Mouse (Mus musculus) erythroblast, embryonic 14.5 days (primary cell): ENCODE results near the gene Ltb. TPM values are rescaled to one million over a fixed set of nuclear protein-coding genes. Genes with fewer than 3 reads are reported as not detected.

Source experiments
- H3K27me3 ChIP-seq: 2 replicates; pipeline ENCODE4 v1.6.1; 2012; ENCODE audit warnings: inconsistent platforms; ENCODE audit not compliant: control insufficient read depth
- H3K36me3 ChIP-seq: 2 replicates; pipeline ENCODE4 v1.6.1; 2012; ENCODE audit warnings: mild to moderate bottlenecking, inconsistent platforms; ENCODE audit not compliant: control insufficient read depth
- H3K4me1 ChIP-seq: 2 replicates; pipeline ENCODE4 v1.6.1; 2012; ENCODE audit warnings: inconsistent platforms; ENCODE audit not compliant: control insufficient read depth
- H3K4me3 ChIP-seq: replicated peaks from 2 replicates; pipeline ENCODE3; 2012; ENCODE audit warnings: moderate library complexity, mild to moderate bottlenecking, inconsistent platforms
- H3K9me3 ChIP-seq: 2 replicates; pipeline ENCODE4 v1.6.1; 2012; ENCODE audit warnings: low read length, inconsistent platforms, mixed read lengths; ENCODE audit not compliant: control insufficient read depth
- GATA1 ChIP-seq: IDR thresholded peaks from 2 replicates; pipeline ENCODE4 v1.6.1; 2012; ENCODE audit warnings: low read length, inconsistent platforms, mixed read lengths
- TAL1 ChIP-seq: IDR thresholded peaks from 3 replicates; pipeline ENCODE4 v1.6.1; 2012; ENCODE audit warnings: low read length, inconsistent platforms, mixed read lengths
- polyA plus RNA-seq: library from polyadenylated mRNA; stranded (reverse); fragments of >175 nt; gene quantifications from 2 replicates; pipeline ENCODE4 v1.2.3, GENCODE M21; 2012

The Ltb gene
- 0.07 and 0.08 TPM in 2 replicates for polyA plus RNA-seq

- H3K4me3 ChIP-seq: no peak within 1 kb of the TSS
- H3K9me3 ChIP-seq: no peaks in the 10 kb centered on the region
- no peaks in the 10 kb centered on the region for H3K36me3 ChIP-seq
- no peak for TF ChIP-seq TAL1
- TF ChIP-seq GATA1: no peak
- peaks cover 43% of the 10 kb centered on the region for H3K27me3 ChIP-seq
- H3K4me1 ChIP-seq: peaks cover 14% of the 10 kb centered on the region
Measured at GRCm38 (mm10) chr17:35193881-35194843, at the start of gene Ltb. Gene Ltb, plus strand, starts transcription at chr17:35194439.

DNA sequence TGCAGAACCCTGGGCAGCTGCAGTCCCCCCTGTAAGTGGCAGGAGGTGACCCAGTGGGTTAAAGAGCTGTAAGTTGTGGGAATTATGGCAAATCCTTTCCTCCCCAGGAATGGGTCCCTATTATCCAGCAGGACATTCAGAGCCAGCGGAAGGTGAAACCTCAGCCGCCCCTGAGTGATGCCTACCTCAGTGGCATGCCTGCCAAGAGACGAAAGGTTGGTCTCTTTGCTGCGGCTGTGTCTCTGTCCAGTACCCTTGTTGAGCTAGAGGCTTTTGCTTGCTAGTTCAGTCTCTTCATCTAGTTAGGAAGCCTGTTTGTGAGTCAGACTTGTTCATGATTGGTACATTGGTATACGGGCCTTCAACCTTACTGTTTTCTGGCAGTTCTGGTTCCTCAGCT is 48.1 kb upstream of the Ltb start:
- peaks cover 99% of the 10 kb centered on the region for H3K36me3 ChIP-seq
- peaks cover 9% of the 10 kb centered on the region for H3K4me1 ChIP-seq
- peaks cover 9% of the 10 kb centered on the region for H3K9me3 ChIP-seq
- no peak for TF ChIP-seq GATA1
- no peak for TF ChIP-seq TAL1
- H3K4me3 ChIP-seq: no peak overlapping the region
- no peaks in the 10 kb centered on the region for H3K27me3 ChIP-seq

DNA sequence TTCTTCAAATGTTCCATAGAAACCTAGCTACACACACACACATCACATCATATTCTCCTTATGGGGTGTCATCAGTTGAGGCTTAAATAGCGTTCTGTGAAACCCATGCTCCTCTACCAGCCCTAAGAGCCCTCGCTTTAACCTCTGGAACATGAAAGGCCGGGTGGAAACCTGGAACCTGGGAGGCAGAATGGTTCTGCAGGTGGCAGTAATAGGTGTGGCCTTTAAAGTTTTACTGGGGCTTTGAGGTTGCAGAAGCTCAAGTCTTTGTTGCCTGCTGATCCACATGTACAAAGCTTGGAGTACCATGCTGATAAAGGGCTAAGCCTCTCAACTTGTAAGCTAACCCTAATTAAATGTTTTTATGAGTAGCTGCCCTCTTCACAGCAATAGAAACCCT is 46.9 kb upstream of the Ltb start:
- Histone ChIP-seq H3K4me3 (no peak overlapping the region), H3K27me3 (no peaks in the 10 kb centered on the region), H3K9me3 (peaks cover 9% of the 10 kb centered on the region), H3K4me1 (peaks cover 15% of the 10 kb centered on the region), H3K36me3 (peaks cover 99% of the 10 kb centered on the region)
- no peak for TF ChIP-seq GATA1
- no peak for TF ChIP-seq TAL1

- TF ChIP-seq GATA1 (no peak), TAL1 (no peak)
- Histone ChIP-seq H3K4me1 (peaks cover 18% of the 10 kb centered on the region), H3K9me3 (peaks cover 6% of the 10 kb centered on the region), H3K36me3 (peaks cover 99% of the 10 kb centered on the region), H3K27me3 (no peaks in the 10 kb centered on the region), H3K4me3 (no peak overlapping the region)
Measured at GRCm38 (mm10) chr17:35147922-35148639, 46.2 kb upstream of the Ltb start.

- TF ChIP-seq GATA1: no peak
- TF ChIP-seq TAL1: no peak
- peaks cover 18% of the 10 kb centered on the region for H3K4me1 ChIP-seq
- no peaks in the 10 kb centered on the region for H3K9me3 ChIP-seq
- H3K4me3 ChIP-seq: no peak overlapping the region
- no peaks in the 10 kb centered on the region for H3K27me3 ChIP-seq
- peaks cover 99% of the 10 kb centered on the region for H3K36me3 ChIP-seq
Measured at GRCm38 (mm10) chr17:35152121-35152520, 42.1 kb upstream of the Ltb start.

DNA sequence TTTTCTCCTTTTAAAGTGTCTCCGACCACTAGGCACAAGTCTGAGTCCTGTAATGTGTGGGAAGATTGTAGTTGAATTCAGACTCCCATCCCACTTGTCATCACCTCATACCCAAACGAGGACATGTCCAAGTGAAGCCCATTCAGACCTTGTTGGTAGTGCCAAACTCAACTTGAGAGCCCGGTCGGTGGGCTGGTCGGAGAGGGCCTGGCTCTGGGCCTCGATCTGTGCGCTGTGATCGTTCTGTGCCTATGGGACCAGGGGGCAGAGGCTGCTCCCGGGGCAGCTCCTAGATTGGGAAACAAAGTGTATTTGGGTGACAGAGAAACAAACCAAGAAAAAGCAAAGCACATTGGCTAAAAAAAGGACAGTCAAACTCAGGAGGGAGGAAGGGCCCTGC is 41.2 kb upstream of the Ltb start:
- Histone ChIP-seq H3K4me1 (peaks cover 18% of the 10 kb centered on the region), H3K9me3 (no peaks in the 10 kb centered on the region), H3K27me3 (no peaks in the 10 kb centered on the region), H3K4me3 (no peak overlapping the region), H3K36me3 (peaks cover 99% of the 10 kb centered on the region)
- no peak for TF ChIP-seq GATA1
- TF ChIP-seq TAL1: no peak

GRCm38 (mm10) chr17:35153931-35154330 is 40.3 kb upstream of the Ltb start:
- TF ChIP-seq GATA1 (no peak), TAL1 (no peak)
- Histone ChIP-seq H3K27me3 (no peaks in the 10 kb centered on the region), H3K36me3 (peaks cover 99% of the 10 kb centered on the region), H3K4me1 (peaks cover 18% of the 10 kb centered on the region), H3K4me3 (no peak overlapping the region), H3K9me3 (no peaks in the 10 kb centered on the region)

GRCm38 (mm10) chr17:35154616-35155015 is 39.6 kb upstream of the Ltb start:
- peaks cover 99% of the 10 kb centered on the region for H3K36me3 ChIP-seq
- H3K9me3 ChIP-seq: no peaks in the 10 kb centered on the region
- no peak for TF ChIP-seq TAL1
- no peak for TF ChIP-seq GATA1
- no peaks in the 10 kb centered on the region for H3K27me3 ChIP-seq
- peaks cover 18% of the 10 kb centered on the region for H3K4me1 ChIP-seq
- no peak overlapping the region for H3K4me3 ChIP-seq

DNA sequence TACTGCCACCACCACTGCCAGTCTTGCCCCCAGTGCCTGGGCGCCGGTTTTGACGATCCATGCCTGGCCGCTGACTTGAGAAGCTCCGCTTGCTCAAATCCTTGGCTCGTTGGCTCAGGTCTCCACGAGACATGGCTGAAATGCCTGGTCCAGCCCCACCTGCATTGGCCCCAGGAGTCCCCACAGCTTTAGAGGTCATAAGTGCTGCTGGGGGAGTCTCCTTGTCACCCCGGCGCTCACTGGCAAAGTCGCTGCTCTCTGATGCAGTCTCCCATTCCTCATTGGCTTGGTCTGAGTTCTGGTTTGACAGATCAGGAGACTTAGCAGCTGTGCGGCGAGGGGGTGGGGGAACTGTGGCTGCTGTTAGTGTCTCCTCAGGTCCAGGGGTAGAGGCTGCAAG is 38.8 kb upstream of the Ltb start:
- H3K4me3 ChIP-seq: no peak overlapping the region
- H3K4me1 ChIP-seq: peaks cover 13% of the 10 kb centered on the region
- H3K9me3 ChIP-seq: no peaks in the 10 kb centered on the region
- H3K27me3 ChIP-seq: no peaks in the 10 kb centered on the region
- TF ChIP-seq GATA1 (no peak), TAL1 (no peak)
- peaks cover 99% of the 10 kb centered on the region for H3K36me3 ChIP-seq
